Mouse (Mus musculus): Measurements from ENCODE around the gene Nxpe5. TPM values are rescaled to one million over a fixed set of nuclear protein-coding genes. Genes with fewer than 3 reads are reported as not detected.

Nxpe5 gene
- total RNA-seq, 2 experiments from 2014 or later: 1.2 to 1.4 TPM

- ATAC-seq (ENCODE audit: poor library complexity, severe bottlenecking): no peak
These were observed 49.7 kb downstream of the Nxpe5 start for GRCm38 (mm10) chr5:138275216-138276050.

- no peak for ATAC-seq (ENCODE audit: poor library complexity, severe bottlenecking)
These were observed 52.3 kb downstream of the Nxpe5 start for GRCm38 (mm10) chr5:138277994-138278393.

- peak; percentile 95 for ATAC-seq (ENCODE audit: poor library complexity, severe bottlenecking)
These were observed 54.1 kb downstream of the Nxpe5 start, which contains the start of the genes Gm43720, Gpc2 and Stag3 for GRCm38 (mm10) chr5:138279585-138280424. Gene Gm43720, minus strand, starts transcription at chr5:138279958. Gene Gpc2, minus strand, starts transcription at chr5:138280005. Gene Stag3, plus strand, starts transcription at chr5:138280240.

GRCm38 (mm10) chr5:138280425-138280768 is 54.7 kb downstream of the Nxpe5 start:
- ATAC-seq (ENCODE audit: poor library complexity, severe bottlenecking): no peak

- ATAC-seq (ENCODE audit: poor library complexity, severe bottlenecking): no peak
These were observed 55.1 kb downstream of the Nxpe5 start for GRCm38 (mm10) chr5:138280829-138281228.

GRCm38 (mm10) chr5:138281798-138282197 is 56.1 kb downstream of the Nxpe5 start:
- no peak for ATAC-seq (ENCODE audit: poor library complexity, severe bottlenecking)

GRCm38 (mm10) chr5:138283540-138283939 is 57.8 kb downstream of the Nxpe5 start:
- ATAC-seq (ENCODE audit: poor library complexity, severe bottlenecking): no peak

GRCm38 (mm10) chr5:138287861-138288260 is 62.2 kb downstream of the Nxpe5 start:
- ATAC-seq (ENCODE audit: poor library complexity, severe bottlenecking): peak; percentile 49; the same call in 1 of the 2 replicates

- no peak for ATAC-seq (ENCODE audit: poor library complexity, severe bottlenecking)
These were observed 65.9 kb downstream of the Nxpe5 start for GRCm38 (mm10) chr5:138291638-138292037.

- ATAC-seq (ENCODE audit: poor library complexity, severe bottlenecking): no peak
These were observed 68.5 kb downstream of the Nxpe5 start for GRCm38 (mm10) chr5:138294158-138294557.

GRCm38 (mm10) chr5:138299613-138300012 is 73.9 kb downstream of the Nxpe5 start:
- no peak for ATAC-seq (ENCODE audit: poor library complexity, severe bottlenecking)

Other genes with a start within 250 kb of the Nxpe5 start
- not detected in 2 replicates for gene Azgp1, start 244.4 kb upstream of the Nxpe5 start, total RNA-seq (2015)
- gene Azgp1, start 244.4 kb upstream of the Nxpe5 start, total RNA-seq (2017): not detected in 2 replicates
- gene Smok3a, start 204.6 kb upstream of the Nxpe5 start, total RNA-seq (2015): not detected in 2 replicates
- not detected in 2 replicates for gene Smok3a, start 204.6 kb upstream of the Nxpe5 start, total RNA-seq (2017)
- not detected in 2 replicates for gene Smok3b, start 204.5 kb upstream of the Nxpe5 start, total RNA-seq (2015)
- gene Smok3b, start 204.5 kb upstream of the Nxpe5 start, total RNA-seq (2017): not detected in 2 replicates
- gene Smok3c, start 172.7 kb upstream of the Nxpe5 start, total RNA-seq (2015): not detected in 2 replicates
- gene Smok3c, start 172.7 kb upstream of the Nxpe5 start, total RNA-seq (2017): not detected in 2 replicates
- gene Zkscan1, start 140.8 kb upstream of the Nxpe5 start, total RNA-seq (2015): 16.1 TPM in 2 replicates
- 13.1 and 14.2 TPM in 2 replicates for gene Zkscan1, start 140.8 kb upstream of the Nxpe5 start, total RNA-seq (2017)
- 10.3 and 12.2 TPM in 2 replicates for gene Zscan21, start 109.0 kb upstream of the Nxpe5 start, total RNA-seq (2015)
- 7.2 and 7.7 TPM in 2 replicates for gene Zscan21, start 109.0 kb upstream of the Nxpe5 start, total RNA-seq (2017)
- 1.4 and 5.4 TPM in 2 replicates for gene Zfp113, start 70.2 kb upstream of the Nxpe5 start, total RNA-seq (2015)
- 2.0 and 3.5 TPM in 2 replicates for gene Zfp113, start 70.2 kb upstream of the Nxpe5 start, total RNA-seq (2017)
- 115 and 124 TPM in 2 replicates for gene Cops6, start 64.8 kb upstream of the Nxpe5 start, total RNA-seq (2015)
- 34.7 and 37.8 TPM in 2 replicates for gene Cops6, start 64.8 kb upstream of the Nxpe5 start, total RNA-seq (2017)
- 11.3 and 11.7 TPM in 2 replicates for gene Ap4m1, start 53.9 kb upstream of the Nxpe5 start, total RNA-seq (2015)
- gene Ap4m1, start 53.9 kb upstream of the Nxpe5 start, total RNA-seq (2017): 23.5 and 28.5 TPM in 2 replicates
- gene Mcm7, start 53.5 kb upstream of the Nxpe5 start, total RNA-seq (2015): 114 and 128 TPM in 2 replicates
- 184 and 191 TPM in 2 replicates for gene Mcm7, start 53.5 kb upstream of the Nxpe5 start, total RNA-seq (2017)
- gene Taf6, start 38.4 kb upstream of the Nxpe5 start, total RNA-seq (2015): 23.4 and 25.6 TPM in 2 replicates
- 28.5 and 41.1 TPM in 2 replicates for gene Taf6, start 38.4 kb upstream of the Nxpe5 start, total RNA-seq (2017)
- gene Cnpy4, start 38.4 kb upstream of the Nxpe5 start, total RNA-seq (2015): 24.0 and 25.5 TPM in 2 replicates
- gene Cnpy4, start 38.4 kb upstream of the Nxpe5 start, total RNA-seq (2017): 41.7 and 48.3 TPM in 2 replicates
- 5.3 and 6.5 TPM in 2 replicates for gene Mblac1, start 31.6 kb upstream of the Nxpe5 start, total RNA-seq (2015)
- 4.6 and 5.8 TPM in 2 replicates for gene Mblac1, start 31.6 kb upstream of the Nxpe5 start, total RNA-seq (2017)
- 187 and 189 TPM in 2 replicates for gene Lamtor4, start 29.6 kb downstream of the Nxpe5 start, total RNA-seq (2015)
- gene Lamtor4, start 29.6 kb downstream of the Nxpe5 start, total RNA-seq (2017): 97.6 and 122 TPM in 2 replicates
- 51.5 and 53.9 TPM in 2 replicates for gene BC037034, start 38.1 kb downstream of the Nxpe5 start, total RNA-seq (2015)
- gene BC037034, start 38.1 kb downstream of the Nxpe5 start, total RNA-seq (2017): 49.2 and 54.9 TPM in 2 replicates
- not detected in 2 replicates for gene Gal3st4, start 46.9 kb downstream of the Nxpe5 start, total RNA-seq (2015)
- gene Gal3st4, start 46.9 kb downstream of the Nxpe5 start, total RNA-seq (2017): not detected in 2 replicates
- not detected in 2 replicates for gene Gm43720, start 54.1 kb downstream of the Nxpe5 start, total RNA-seq (2015)
- gene Gm43720, start 54.1 kb downstream of the Nxpe5 start, total RNA-seq (2017): not detected in 2 replicates
- 0.25 and 1.3 TPM in 2 replicates for gene Gpc2, start 54.1 kb downstream of the Nxpe5 start, total RNA-seq (2015)
- 3.1 and 3.6 TPM in 2 replicates for gene Gpc2, start 54.1 kb downstream of the Nxpe5 start, total RNA-seq (2017)
- gene Stag3, start 54.3 kb downstream of the Nxpe5 start, total RNA-seq (2015): 11.6 and 14.8 TPM in 2 replicates
- 12.5 and 26.0 TPM in 2 replicates for gene Stag3, start 54.3 kb downstream of the Nxpe5 start, total RNA-seq (2017)
- 0.50 TPM in 1 of 2 replicates, not detected in the other for gene Pvrig, start 116.1 kb downstream of the Nxpe5 start, total RNA-seq (2015)
- 0.11 TPM in 1 of 2 replicates, not detected in the other for gene Pvrig, start 116.1 kb downstream of the Nxpe5 start, total RNA-seq (2017)
- gene Zfp157, start 215.6 kb downstream of the Nxpe5 start, total RNA-seq (2015): 9.1 and 15.3 TPM in 2 replicates
- 10.8 and 11.1 TPM in 2 replicates for gene Zfp157, start 215.6 kb downstream of the Nxpe5 start, total RNA-seq (2017)

Data from megakaryocyte, adult 5-6 weeks (primary cell).